Mouse (Mus musculus) CH12.LX (cell line): ENCODE measurements at regions not wholly inside any gene's neighbourhood (a gene's known extent, or its start where the extent isn't known, plus 50 kb on each side); places are given as distances from the start of the nearest gene placed in this dataset.

Source experiments
- CTCF ChIP-seq, 2 experiments: IDR thresholded peaks in 1 of 2; conservative IDR thresholded peaks in 1 of 2; 2 replicates each; pipeline ENCODE4 v1.5.1; 2011 to 2012; ENCODE audit warnings: low read depth in 2 of 2, low read length in 2 of 2, improper control_type of control experiment in 1 of 2, inconsistent platforms in 1 of 2, mild to moderate bottlenecking in 1 of 2, moderate library complexity in 1 of 2
- ETS1 ChIP-seq: conservative IDR thresholded peaks from 2 replicates; pipeline ENCODE4 v1.6.1; 2012; ENCODE audit warnings: low read depth, mild to moderate bottlenecking, inconsistent platforms, low read length, improper control_type of control experiment, moderate library complexity
- HCFC1 ChIP-seq: IDR thresholded peaks from 2 replicates; pipeline ENCODE4 v1.6.1; 2012; ENCODE audit warnings: low read depth, mild to moderate bottlenecking, inconsistent platforms, low read length, improper control_type of control experiment
- MYC ChIP-seq: IDR thresholded peaks from 2 replicates; pipeline ENCODE4 v1.6.1; 2011; ENCODE audit warnings: low read depth, mild to moderate bottlenecking, improper control_type of control experiment, low read length
- POLR2A ChIP-seq: IDR thresholded peaks from 2 replicates; pipeline ENCODE4 v1.6.1; 2011; ENCODE audit warnings: low read depth, mild to moderate bottlenecking, improper control_type of control experiment, low read length
- USF2 ChIP-seq: conservative IDR thresholded peaks from 2 replicates; pipeline ENCODE4 v1.6.1; 2011; ENCODE audit warnings: low read depth, low read length, improper control_type of control experiment
- ZC3H11A ChIP-seq: IDR thresholded peaks from 2 replicates; pipeline ENCODE4 v1.6.1; 2012; ENCODE audit warnings: low read depth, mild to moderate bottlenecking, inconsistent platforms, low read length, improper control_type of control experiment
- ZMIZ1 ChIP-seq: IDR thresholded peaks from 2 replicates; pipeline ENCODE4 v1.6.1; 2012; ENCODE audit warnings: low read depth, mild to moderate bottlenecking, inconsistent platforms, low read length, improper control_type of control experiment
- ZNF384 ChIP-seq: IDR thresholded peaks from 2 replicates; pipeline ENCODE4 v1.6.1; 2012; ENCODE audit warnings: low read depth, low read length, improper control_type of control experiment, inconsistent platforms

DNA sequence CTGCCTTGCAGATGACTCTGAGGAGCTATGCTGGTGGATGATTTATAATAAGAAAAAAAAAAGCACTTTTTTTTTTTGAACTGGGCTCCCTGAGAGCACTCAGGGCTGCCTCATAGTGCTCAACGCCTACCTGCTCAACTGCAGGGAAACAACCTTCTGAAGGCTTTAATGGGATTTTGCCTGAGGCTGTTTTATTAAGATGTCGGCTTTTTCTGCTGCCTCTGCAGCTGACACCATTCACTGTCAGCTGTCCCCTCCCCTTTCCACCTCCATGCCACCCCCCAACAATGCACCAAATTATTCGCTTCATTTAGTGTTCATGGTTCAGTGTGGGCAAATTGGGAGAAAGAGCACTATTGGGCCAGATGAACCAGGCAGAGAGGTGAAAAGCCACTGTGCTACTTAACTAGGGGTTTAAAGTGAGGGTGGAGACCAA is 151.4 kb upstream of the Defb41 start:
- no peak for TF ChIP-seq MYC
- no peak for TF ChIP-seq ZMIZ1
- no peak for TF ChIP-seq POLR2A
- TF ChIP-seq CTCF (conservative IDR thresholded peaks at IDR 0.05 in 1 of 2, IDR thresholded peaks at IDR 0.05 in 1 of 2; ENCODE audit: low read depth in 2 of 2, low read length in 2 of 2), result no peak
- TF ChIP-seq ZNF384, result no peak
- no peak for TF ChIP-seq USF2
- TF ChIP-seq HCFC1, result no peak
- TF ChIP-seq ZC3H11A, result no peak
- no peak for TF ChIP-seq ETS1
